Mouse (Mus musculus) CD8-positive naive resting alpha-beta T cell, adult 2 months (primary cell): Measurements from ENCODE around the gene Prx.
A peak's percentile ranks its signal among the peaks of the same experiment; 100 is the strongest.

ENCODE experiments used
- DNase-seq, 2 experiments: peaks; one replicate each; pipeline ENCODE4 v3.0.0; 2022; ENCODE audit warnings: low read depth in 2 of 2, low spot score in 2 of 2

The Prx gene

GRCm38 (mm10) chr7:27520599-27520998 is 21.5 kb downstream of the Prx start:
- DNase-seq: no peak

DNA sequence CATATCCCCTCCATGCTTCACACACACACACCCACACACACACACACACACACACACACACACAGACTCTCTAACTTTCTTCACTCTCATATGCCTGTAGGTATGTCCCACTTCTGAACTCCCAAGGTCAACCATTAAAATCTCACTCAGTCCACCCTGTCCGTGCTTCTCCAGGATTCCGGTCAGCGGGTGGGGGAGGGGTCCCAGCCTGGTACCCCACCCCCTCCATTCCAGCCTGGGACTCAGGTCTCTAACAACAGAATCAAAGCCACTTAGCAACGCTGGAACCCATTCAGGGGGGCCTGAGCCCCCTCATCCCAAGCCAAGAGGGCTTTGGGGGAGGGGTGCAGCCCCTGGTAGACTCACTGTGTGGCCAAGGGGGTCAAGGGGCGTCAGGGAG is 23.8 kb downstream of the Prx start, which contains the start of gene Hipk4:
Gene Hipk4, plus strand, starts transcription at position 301 of the 400 bp plus-strand sequence.
- no peak for DNase-seq

GRCm38 (mm10) chr7:27523805-27524204 is 24.7 kb downstream of the Prx start:
- DNase-seq: no peak

DNA sequence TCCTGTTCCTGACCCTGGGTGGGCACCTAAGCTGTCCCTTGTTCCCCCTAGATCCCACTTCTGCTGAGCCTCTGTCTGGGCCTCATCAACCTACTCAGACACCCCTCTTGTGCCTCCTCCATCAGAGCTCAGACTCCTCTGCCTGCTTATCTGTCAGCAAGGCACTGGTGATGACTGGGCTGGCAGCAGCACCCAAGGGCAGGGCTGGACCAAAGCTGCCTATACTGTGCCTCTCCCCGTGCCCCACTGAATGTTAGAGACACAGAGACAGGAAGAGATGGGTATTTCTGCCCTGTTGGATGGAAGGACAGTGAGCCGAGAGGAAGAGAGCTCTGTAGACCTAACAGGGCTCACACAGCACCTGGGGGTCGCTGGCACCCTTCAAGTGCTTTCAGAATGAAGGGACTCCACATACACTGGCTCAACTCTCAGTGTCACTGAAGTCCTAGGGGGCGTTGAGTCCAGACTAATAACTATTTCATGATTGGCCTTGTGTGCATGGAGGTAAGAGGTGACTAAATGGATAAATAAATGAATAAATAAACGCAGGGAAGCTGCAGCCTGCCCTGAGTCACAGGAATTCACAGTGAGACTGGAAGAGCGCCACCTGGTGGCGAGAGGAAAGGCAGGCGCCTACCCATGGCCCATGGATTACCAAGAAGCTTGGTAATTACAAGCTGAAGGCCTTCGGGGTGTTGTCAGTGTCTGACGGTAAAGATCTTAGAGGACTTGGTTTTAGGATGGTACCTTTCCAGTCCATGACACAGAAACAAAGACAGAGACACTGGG is 27.1 kb downstream of the Prx start:
- DNase-seq: peak; percentile 61 to 69

- no peak for DNase-seq
Observed at GRCm38 (mm10) chr7:27529070-27529469, 29.9 kb downstream of the Prx start.

DNA sequence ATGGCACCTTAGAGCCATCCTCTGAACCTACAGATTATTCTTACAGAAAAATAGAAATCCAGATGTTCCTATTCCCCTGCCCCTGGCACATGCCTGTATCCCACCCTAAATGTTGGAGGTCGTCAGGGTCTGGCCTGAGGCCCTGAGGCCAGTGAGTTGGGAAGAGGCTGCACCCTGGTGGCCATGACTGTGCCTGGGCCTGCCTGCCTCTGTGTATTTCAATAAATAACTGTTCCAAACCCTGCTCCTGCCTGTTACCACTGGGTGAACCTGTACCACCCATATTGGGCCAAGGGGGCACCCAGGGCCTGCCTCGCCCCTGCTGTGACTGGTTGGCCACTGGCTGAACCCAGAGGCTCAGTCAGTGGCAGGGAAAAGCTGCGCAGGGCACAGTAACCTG is 31.8 kb downstream of the Prx start:
- DNase-seq: no peak

GRCm38 (mm10) chr7:27531707-27532106 is 32.6 kb downstream of the Prx start:
- no peak for DNase-seq

DNA sequence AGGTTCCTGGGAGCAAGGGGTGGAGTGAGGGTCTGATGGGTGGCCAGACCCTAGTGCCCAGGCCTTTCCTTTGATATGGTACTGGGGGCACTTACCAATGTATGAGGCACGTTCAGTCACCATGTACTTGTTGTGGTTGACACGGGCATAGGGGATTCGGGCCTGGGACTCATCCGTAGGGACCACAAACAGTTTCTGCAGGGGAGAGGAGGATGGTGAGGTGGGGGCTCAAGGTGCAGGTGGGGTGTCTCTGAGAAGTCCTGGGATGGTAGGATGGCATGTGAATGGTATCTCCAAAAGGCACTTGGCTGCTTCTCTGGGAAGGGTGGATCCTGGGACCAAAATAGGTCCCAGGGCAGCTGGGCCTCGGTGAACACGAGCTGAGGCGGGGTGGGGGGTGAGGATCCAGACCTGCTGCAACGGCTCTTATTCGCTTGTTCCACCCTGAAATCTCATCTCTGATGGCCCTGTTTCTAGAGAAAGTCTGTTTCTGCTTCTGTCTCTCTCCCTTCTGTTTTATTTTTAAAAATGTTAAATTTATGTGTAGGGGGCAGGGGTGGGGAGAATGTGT is 33.4 kb downstream of the Prx start:
- DNase-seq: no peak

DNA sequence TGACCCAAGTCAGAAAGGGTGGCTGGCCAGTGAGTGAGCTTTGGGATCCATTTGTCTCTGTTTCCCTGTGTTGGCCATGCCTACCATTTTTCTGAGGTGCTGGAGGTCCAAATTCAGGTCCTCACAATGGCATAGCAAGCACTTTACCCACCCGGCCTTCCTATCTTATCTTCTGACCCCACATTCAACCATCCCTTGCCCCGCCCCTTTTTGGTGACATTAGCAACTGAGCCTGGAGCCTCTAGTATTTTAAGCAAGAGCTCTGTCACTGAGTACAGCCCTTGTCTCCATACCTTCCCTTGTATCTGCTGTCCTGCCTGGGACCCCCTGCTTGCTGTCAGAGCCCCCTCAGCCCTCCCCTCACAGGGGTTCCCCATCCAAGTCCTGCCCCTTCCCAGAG is 36.3 kb downstream of the Prx start:
- no peak for DNase-seq

- DNase-seq: no peak
Observed at GRCm38 (mm10) chr7:27536618-27537017, 37.5 kb downstream of the Prx start.

DNA sequence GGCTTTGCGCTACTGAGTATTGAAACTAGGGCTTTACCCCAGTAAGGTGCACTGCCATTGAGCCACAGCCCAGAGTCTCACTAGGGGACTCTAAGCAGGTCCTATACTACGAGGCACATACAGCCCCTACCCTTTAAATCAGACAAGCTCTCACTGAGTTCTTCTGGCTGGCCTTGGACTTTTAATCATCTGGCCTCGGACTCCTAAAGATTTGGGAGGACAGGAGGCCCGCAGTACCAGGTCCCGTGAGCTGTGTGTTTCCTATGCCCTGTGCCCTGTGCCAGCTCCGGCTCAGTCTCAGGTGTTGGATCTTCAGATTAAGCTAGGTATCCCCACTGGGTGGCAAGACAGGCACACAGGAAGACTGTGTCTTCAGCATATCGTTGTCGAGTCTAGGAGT is 38.9 kb downstream of the Prx start:
- DNase-seq: no peak

DNA sequence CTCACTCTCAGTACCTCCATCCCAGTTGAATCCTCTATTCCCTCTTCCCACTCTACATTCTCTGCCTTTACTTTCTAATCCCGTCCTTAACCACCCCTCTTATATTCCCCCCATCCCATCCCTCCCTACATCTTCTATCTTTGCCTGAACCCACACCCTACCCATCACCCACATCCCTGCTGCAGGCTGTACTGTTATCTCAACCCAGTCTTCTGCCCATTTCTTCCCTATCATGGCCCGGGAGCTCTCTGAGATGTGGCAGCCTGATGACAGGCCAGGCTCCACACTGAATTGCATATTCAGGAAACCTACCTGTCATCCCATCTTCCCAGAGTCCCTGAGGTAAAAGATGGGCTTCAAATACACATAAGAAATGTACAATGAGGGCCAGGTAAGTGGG is 39.7 kb downstream of the Prx start:
- DNase-seq: no peak

DNA sequence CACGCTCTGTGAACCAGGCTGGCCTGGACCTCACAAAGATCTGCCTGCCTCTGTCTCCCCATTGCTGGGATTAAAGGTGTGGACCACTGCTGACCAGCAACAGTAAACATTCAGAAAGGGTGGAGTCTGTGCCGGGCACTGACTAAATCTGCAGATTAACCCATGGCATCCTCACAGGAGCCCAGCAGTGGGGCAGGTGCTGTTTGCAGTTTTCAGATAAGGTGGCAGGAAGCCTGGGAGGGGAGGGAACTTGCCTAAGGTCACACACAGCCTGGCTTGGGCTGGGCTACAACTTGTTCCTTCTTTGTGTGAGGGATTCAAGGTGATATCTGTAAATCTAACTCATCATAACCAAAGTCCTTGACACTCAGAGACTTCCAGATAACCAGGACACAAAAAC is 41.4 kb downstream of the Prx start:
- no peak for DNase-seq

DNA sequence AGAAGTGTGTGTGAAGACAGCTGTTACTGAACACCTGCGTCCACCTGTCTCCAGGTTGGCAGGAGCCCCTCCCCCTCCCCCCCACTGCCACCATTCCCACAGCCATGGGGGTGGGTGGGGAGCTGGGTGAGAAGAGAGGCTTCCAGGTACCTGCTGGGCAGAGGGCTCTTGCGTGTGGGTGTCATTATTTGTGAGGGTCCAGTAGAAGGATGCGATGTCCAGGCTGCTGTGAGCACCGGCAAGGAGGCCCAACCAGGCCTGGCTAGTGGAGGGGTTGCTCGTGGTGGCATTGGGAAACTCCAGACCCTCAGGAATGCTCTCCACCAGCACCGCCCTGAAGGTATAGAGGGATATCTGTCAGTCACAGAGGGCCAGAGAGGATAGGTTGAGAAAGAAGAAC is 41.8 kb downstream of the Prx start:
- no peak for DNase-seq

DNA sequence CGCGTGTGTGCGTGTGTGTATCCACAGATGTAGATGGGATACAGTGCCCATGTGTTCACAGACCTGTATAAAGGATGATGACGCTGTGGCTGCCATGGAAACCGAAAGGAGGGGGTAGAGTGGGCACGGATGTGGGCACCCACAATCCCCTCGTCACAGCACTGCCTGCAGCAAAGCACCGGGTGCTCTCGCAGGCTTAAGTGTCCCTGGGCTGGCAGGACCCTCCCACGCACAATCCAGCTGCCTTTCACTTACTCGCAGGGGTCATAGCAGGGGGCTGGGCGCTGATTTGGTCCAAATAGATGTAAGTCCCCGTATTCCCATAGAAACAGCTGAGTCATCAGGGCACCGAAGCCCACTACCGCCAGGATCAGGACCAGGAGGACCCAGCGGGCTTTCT is 42.3 kb downstream of the Prx start:
- peak; percentile 93 to 98 for DNase-seq

DNA sequence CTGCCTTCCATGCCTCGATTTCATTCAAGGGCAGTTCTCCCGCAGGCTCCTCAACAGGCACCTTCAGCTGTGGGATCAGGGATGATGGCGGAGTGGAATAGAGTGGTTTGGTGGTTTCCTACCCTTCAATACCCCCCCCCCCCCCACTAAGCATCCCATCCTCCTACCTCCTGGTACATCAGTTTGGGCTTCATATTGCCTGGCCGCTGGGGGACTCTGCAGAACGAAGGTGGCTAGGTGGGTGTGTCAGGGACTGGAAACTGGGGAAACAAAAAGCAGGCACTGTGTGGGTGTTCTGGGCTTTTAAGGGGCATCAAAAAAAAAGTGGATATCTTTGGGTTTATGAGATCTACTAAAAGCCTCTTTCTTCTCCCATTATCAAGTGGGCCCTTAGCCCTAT is 42.8 kb downstream of the Prx start:
- DNase-seq: no peak

GRCm38 (mm10) chr7:27542392-27543033 is 43.4 kb downstream of the Prx start:
- peak; percentile 77 to 91 for DNase-seq

- DNase-seq: no peak
Observed at GRCm38 (mm10) chr7:27543065-27543464, 43.9 kb downstream of the Prx start.

DNA sequence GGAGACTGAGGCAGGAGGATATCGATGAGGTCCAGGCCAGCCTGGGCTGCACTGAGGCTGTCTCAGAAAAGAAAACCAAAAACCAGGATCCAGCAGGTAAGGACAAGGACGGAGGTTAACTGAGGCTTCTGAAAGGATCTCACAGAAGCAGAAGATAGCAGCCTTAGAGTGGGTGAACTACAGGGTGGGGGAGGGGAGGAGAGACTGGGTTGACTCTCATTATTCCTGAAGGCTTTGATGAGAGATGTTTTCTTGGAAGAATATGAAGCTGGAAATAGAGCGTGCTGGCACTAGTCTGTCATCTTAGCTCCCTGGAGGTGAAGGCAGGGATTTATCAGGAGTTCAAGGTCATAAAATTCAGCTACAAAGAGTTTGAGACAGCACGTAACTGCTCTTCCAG is 44.7 kb downstream of the Prx start:
- no peak for DNase-seq

DNA sequence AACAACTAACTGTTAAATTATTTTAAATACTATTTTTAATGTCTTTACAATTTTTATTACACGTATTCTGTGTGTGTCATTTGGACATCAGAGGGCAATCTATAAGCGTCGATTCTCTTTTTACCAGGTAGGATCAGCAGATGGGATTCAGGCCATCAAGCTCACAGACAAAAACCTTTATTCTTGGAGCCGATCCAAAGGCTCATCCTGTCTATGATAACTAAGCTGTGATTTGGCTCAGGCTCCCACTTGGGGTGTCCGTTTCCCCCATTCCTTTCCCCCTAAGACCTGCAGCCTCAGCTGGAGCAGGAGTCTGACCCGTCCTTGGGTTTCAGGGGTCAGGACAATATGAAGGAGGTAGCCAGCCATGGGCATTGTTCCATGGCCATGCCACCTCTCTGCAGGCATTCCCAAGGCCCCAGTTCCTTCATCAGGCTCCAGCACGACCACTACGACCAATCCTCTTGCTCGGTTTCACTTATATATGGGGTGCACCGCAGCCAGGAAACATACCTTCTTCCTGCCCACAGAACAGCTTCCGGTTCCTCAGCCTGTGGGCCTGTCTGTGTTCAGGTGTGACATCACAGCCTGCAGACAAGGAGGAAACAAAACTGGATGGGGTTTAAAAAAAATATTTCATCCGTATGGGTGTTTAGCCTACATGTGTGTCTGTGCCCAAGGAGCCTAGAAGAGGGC is 45.7 kb downstream of the Prx start:
- peak; percentile 69 to 72 for DNase-seq

- no peak for DNase-seq
Observed at GRCm38 (mm10) chr7:27549597-27549996, 50.5 kb downstream of the Prx start.

GRCm38 (mm10) chr7:27552070-27552469 is 52.9 kb downstream of the Prx start:
- no peak for DNase-seq
